Mouse (Mus musculus): Measurements from ENCODE around the gene Adh4. TPM values are rescaled to one million over a fixed set of nuclear protein-coding genes. Genes with fewer than 3 reads are reported as not detected.
"Not testable (repeated sequence)": the region's sequence is repeated elsewhere in the genome, so short reads cannot be mapped to it uniquely, and the experiment has no call there.

Adh4 gene
- polyA plus RNA-seq (2015; fragmentation: Nextera tagmentation; extraction: Ambion mirVana) = not detected in 2 replicates

DNA sequence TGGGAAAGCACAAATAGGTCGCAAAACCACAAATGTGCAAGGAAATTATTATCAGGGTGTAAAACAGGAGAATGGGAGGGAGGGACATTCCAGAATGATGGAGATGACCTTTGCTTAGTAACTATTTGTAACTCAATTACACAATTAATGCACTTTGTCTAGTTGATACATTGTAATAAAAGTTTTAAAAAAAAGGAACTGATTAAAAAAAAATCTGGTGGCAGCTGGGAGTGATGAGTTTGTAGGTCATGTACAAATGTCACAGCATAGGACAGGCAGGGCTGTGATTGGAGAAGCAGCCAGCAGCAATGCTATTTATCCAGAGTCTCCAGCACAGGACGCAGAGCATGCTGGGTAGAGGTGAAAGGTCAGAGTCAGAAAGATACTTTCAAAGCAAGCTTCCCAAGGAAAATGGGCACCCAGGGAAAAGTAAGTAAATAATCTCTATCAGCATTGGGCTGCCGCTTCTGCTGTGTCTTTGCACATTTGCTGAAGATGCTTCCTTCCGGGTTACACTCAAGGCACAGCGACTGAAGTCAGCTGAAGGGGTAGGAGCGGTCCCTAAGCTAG lies at the start of gene Adh4:
Gene Adh4 (plus strand): TSS at position 346 of the 570 bp plus-strand sequence.
- H3K4me3 ChIP-seq = no peak within 1 kb of the TSS
- WGBS = 81% methylated on average over 6 of the region's 6 CpGs
- no peaks in the 10 kb centered on the region for H3K4me1 ChIP-seq (replicated peaks)
- H3K27ac ChIP-seq = no peak within 1 kb of the TSS
- no peak within 1 kb of the TSS for H3K4me2 ChIP-seq
- no peaks in the 10 kb centered on the region for H3K9me3 ChIP-seq (replicated peaks)
- H3K36me3 ChIP-seq = no peaks in the 10 kb centered on the region
- no peaks in the 10 kb centered on the region for H3K27me3 ChIP-seq
- no peak for ATAC-seq (replicated peaks; ENCODE audit: insufficient number of reproducible peaks, insufficient read depth, low FRiP score, low read depth)
- H3K9ac ChIP-seq = no peak within 1 kb of the TSS

DNA sequence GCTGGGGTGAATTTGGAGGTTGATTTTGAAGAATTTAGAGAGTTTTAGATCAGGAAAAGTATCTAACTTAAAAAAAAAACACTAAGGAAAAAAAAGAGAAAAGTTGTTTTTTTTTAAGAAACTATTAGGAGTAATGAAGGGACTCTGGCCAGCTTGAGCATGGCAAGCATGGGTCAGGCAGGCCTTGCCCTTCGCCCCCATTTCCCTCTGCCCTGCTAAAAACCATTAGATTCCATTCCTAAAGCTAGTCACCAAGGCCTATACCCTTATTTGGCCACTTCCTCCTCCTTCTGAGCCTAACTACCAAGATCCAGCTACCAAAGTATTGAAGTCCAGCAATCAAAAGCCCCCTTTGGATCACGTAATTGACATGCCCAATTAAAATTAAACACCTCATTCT lies 49.1 kb upstream of the Adh4 start:
- Histone ChIP-seq H3K4me3 (no peak overlapping the region), H3K36me3 (no peaks in the 10 kb centered on the region), H3K27ac (no peak overlapping the region), H3K9me3 (replicated peaks) (no peaks in the 10 kb centered on the region), H3K9ac (no peak overlapping the region), H3K4me2 (no peak overlapping the region), H3K27me3 (no peaks in the 10 kb centered on the region), H3K4me1 (replicated peaks) (0 out of 2 replicates have a peak, but pooled peaks cover 3% of the 10 kb centered on the region)
- ATAC-seq (replicated peaks; ENCODE audit: insufficient number of reproducible peaks, insufficient read depth, low FRiP score, low read depth) = no peak
- WGBS = 82% methylated on average over 2 of the region's 2 CpGs

DNA sequence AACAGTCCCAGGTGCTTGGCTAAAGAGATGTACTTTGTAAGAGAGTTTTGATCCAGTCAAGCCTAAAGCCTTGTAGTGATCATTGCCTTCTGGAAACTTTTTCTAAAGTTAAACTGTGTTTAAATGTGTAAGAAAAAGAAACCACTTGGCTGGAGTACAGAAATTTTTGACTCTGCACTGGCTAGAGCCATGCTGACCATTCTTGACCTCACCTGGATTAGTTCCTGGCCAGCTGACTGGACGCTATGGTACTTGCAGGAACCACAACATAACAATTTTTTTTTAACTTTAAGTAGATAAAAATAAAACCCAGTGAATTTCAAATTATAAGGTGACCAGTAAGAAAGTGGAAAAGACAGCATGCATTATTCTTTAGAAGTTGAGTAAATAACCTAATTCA lies 45.7 kb upstream of the Adh4 start:
- Histone ChIP-seq H3K4me1 (replicated peaks) (0 out of 2 replicates have a peak, but pooled peaks cover 3% of the 10 kb centered on the region), H3K4me2 (no peak overlapping the region), H3K36me3 (no peaks in the 10 kb centered on the region), H3K9me3 (replicated peaks) (no peaks in the 10 kb centered on the region), H3K9ac (no peak overlapping the region), H3K27me3 (no peaks in the 10 kb centered on the region), H3K4me3 (no peak overlapping the region), H3K27ac (no peak overlapping the region)
- no peak for ATAC-seq (replicated peaks; ENCODE audit: insufficient number of reproducible peaks, insufficient read depth, low FRiP score, low read depth)
- whole genome bisulfite sequencing = 83% methylated on average over 1 of the region's 1 CpGs

DNA sequence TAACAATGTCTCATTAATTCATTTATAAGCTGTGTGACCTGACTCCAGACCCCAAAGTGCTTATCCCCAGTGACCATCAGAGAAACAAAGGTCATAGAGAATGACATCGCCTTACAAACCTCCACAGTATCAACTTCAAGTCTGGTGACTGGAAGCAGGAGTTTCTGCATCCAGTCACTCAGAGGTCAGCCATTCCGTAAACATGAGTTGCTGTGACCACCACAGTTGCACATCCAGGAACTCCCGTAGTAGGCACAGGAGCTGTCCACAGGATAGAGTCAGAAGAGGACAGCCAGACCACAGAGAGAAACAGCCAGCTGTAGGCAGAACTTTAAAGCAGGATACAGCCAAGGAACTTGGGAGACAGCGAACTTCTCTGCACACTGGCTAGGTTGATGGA lies 45.0 kb upstream of the Adh4 start:
- H3K9me3 ChIP-seq (replicated peaks); H3K27ac ChIP-seq; H3K4me2 ChIP-seq; H3K36me3 ChIP-seq; ATAC-seq (replicated peaks; ENCODE audit: insufficient number of reproducible peaks, insufficient read depth, low FRiP score, low read depth); H3K4me3 ChIP-seq; H3K27me3 ChIP-seq; H3K9ac ChIP-seq; H3K4me1 ChIP-seq (replicated peaks): not testable (repeated sequence)
- WGBS = 47% methylated on average over 4 of the region's 4 CpGs

DNA sequence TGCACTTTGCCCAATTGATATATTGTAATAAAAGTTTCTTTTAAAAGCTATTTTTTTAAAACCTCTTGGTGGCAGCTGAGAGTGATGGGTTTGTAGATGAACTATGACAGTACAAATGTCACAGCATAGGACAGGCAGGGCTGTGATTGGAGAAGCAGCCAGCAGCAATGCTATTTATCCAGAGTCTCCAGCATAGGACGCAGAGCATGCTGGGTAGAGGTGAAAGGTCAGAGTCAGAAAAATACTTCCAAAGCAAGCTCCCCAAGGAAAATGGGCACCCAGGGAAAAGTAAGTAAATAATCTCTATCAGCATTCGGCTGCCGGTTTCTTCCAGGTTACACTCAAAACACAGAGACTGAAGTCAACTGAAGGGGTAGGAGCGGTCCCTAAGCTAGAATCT lies 41.3 kb upstream of the Adh4 start:
- Histone ChIP-seq H3K4me3 (no peak overlapping the region), H3K27me3 (no peaks in the 10 kb centered on the region), H3K4me2 (no peak overlapping the region), H3K9me3 (replicated peaks) (no peaks in the 10 kb centered on the region), H3K4me1 (replicated peaks) (no peaks in the 10 kb centered on the region), H3K9ac (no peak overlapping the region), H3K36me3 (no peaks in the 10 kb centered on the region), H3K27ac (no peak overlapping the region)
- WGBS = 77% methylated on average over 4 of the region's 4 CpGs
- no peak for ATAC-seq (replicated peaks; ENCODE audit: insufficient number of reproducible peaks, insufficient read depth, low FRiP score, low read depth)

DNA sequence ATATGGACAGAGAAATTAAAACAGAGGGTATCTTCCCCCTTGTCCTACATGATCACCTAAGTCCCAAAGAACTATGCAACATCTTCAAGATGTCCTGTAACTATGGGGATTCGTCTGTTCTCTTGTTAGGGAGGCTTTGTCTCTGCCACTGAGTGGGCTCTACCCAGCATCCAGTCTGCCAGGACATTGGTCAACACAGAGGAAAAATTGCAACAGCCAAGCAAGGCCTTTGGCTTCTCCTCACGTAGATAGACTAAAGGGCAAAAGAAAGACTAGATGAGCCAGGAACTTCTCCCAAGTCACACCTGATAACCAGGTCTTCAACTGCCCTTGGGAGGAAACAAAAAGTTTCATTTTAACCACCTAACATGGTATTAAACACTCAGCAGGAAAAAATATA lies 40.1 kb upstream of the Adh4 start:
- no peak overlapping the region for H3K4me2 ChIP-seq
- no peak overlapping the region for H3K27ac ChIP-seq
- H3K36me3 ChIP-seq = no peaks in the 10 kb centered on the region
- no peak for ATAC-seq (replicated peaks; ENCODE audit: insufficient number of reproducible peaks, insufficient read depth, low FRiP score, low read depth)
- no peaks in the 10 kb centered on the region for H3K4me1 ChIP-seq (replicated peaks)
- 67% methylated on average over 2 of the region's 2 CpGs for WGBS
- H3K27me3 ChIP-seq = no peaks in the 10 kb centered on the region
- H3K9me3 ChIP-seq (replicated peaks) = no peaks in the 10 kb centered on the region
- no peak overlapping the region for H3K9ac ChIP-seq
- no peak overlapping the region for H3K4me3 ChIP-seq

DNA sequence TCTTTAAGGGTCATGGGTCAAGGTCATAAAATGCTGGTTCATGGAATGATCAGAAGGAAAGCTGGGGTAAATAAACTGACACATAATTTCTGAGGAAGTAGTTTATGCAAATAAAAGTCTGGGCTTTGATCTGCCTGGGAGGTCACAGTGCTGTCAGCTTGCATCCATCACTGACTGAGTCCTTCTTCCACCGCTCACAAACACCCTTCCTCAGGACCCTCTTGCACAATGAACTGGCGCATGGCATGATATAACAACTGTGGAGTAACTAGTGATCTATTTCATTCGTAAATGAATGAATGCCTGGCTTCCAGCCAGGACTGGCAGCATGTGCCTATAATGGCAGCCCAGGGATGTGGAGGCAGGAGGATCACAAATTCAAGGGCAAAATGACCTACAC lies 34.1 kb upstream of the Adh4 start:
- H3K9me3 ChIP-seq (replicated peaks) = no peaks in the 10 kb centered on the region
- no peak overlapping the region for H3K4me2 ChIP-seq
- ATAC-seq (replicated peaks; ENCODE audit: insufficient number of reproducible peaks, insufficient read depth, low FRiP score, low read depth) = no peak
- 46% methylated on average over 3 of the region's 3 CpGs for WGBS
- no peak overlapping the region for H3K9ac ChIP-seq
- no peaks in the 10 kb centered on the region for H3K36me3 ChIP-seq
- H3K4me3 ChIP-seq = no peak overlapping the region
- no peaks in the 10 kb centered on the region for H3K27me3 ChIP-seq
- no peaks in the 10 kb centered on the region for H3K4me1 ChIP-seq (replicated peaks)
- no peak overlapping the region for H3K27ac ChIP-seq

DNA sequence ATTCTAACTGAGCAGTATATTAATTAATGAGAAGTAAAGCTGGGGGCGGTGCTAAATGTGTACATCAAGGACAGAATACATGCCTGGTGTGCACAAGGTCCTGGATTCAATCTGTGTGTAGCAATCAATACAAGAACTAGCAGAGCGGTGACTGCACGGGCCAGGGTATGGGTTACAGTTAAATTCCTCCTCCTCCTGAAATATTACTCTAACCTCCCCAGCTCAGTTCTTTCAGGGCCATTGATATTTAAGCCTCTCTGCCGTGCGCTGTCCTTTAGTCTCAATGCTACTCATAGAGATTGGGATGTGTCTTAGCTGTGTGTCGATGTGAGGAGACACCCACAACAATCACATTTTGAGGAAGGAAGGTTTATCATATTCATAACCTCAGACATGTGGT lies 28.1 kb upstream of the Adh4 start:
- H3K36me3 ChIP-seq = no peaks in the 10 kb centered on the region
- ATAC-seq (replicated peaks; ENCODE audit: insufficient number of reproducible peaks, insufficient read depth, low FRiP score, low read depth) = no peak
- H3K27me3 ChIP-seq = no peaks in the 10 kb centered on the region
- H3K9me3 ChIP-seq (replicated peaks) = no peaks in the 10 kb centered on the region
- no peak overlapping the region for H3K27ac ChIP-seq
- 81% methylated on average over 6 of the region's 6 CpGs for WGBS
- H3K4me1 ChIP-seq (replicated peaks) = no peaks in the 10 kb centered on the region
- H3K4me2 ChIP-seq = no peak overlapping the region
- H3K9ac ChIP-seq = no peak overlapping the region
- no peak overlapping the region for H3K4me3 ChIP-seq

DNA sequence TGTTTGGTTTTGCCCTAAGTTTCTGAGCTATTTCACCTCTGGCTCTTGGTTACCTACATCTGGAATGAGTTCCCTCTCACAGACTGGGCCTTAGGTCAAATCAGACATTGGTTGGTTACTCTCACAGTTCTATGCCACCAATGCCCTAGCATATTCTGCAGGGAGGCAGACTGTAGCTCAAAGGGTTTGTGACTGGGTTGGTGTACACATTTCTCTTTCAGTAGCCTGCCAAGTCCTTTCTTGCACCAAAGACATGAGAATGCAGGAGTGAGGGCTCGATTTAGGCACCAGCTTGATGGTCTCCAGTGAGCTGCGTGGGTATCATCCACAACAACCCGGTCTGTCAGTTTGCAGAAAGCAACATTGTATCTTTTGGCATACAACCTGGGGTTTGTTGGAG lies 10.4 kb upstream of the Adh4 start:
- no peak overlapping the region for H3K9ac ChIP-seq
- H3K36me3 ChIP-seq = no peaks in the 10 kb centered on the region
- H3K4me2 ChIP-seq = no peak overlapping the region
- no peaks in the 10 kb centered on the region for H3K4me1 ChIP-seq (replicated peaks)
- H3K4me3 ChIP-seq = no peak overlapping the region
- no peak for ATAC-seq (replicated peaks; ENCODE audit: insufficient number of reproducible peaks, insufficient read depth, low FRiP score, low read depth)
- no peak overlapping the region for H3K27ac ChIP-seq
- 56% methylated on average over 3 of the region's 3 CpGs for WGBS
- H3K27me3 ChIP-seq = no peaks in the 10 kb centered on the region
- no peaks in the 10 kb centered on the region for H3K9me3 ChIP-seq (replicated peaks)

DNA sequence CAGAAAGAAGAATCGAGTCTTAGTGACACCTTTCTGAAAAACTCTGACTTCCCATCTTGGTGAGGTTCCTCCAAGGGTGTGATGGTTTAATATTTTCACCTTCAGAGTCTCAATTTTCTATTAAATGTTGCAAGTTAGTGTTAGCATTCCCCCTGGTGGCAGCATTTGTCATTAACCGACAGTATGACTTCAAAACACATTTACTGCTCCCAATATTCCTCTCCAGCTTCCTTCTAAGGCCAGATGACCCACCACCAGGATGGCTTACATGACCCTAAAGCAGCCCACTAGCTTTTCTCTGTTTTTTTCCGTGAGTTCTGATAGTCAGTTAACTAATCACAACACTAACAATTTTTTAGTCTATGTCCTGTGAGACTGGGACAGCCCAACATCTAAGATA lies 9.9 kb upstream of the Adh4 start:
- Histone ChIP-seq H3K27me3 (no peaks in the 10 kb centered on the region), H3K36me3 (no peaks in the 10 kb centered on the region), H3K27ac (no peak overlapping the region), H3K4me2 (no peak overlapping the region), H3K9ac (no peak overlapping the region), H3K4me3 (no peak overlapping the region), H3K9me3 (replicated peaks) (no peaks in the 10 kb centered on the region), H3K4me1 (replicated peaks) (no peaks in the 10 kb centered on the region)
- WGBS = 33% methylated on average over 3 of the region's 3 CpGs
- no peak for ATAC-seq (replicated peaks; ENCODE audit: insufficient number of reproducible peaks, insufficient read depth, low FRiP score, low read depth)

DNA sequence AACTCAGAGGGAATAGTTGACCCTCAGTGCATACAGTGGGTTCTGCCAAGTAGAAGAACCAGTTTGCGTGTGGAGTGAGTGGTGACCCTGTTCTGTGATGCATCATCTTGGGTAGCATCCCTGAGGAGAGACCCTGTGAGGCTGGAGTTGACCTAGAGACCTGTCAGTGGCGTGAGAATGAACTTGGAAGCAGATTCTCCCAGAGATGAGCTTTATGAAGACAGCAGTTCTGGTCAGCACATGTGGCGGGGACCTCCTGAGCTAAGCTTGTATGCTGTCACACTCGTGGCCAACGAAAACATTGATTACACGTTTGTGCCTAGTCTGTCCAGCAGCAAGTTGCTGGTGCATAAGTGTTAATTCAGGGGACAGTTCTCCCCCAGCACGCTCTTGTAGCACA lies 9.4 kb upstream of the Adh4 start:
- no peak for ATAC-seq (replicated peaks; ENCODE audit: insufficient number of reproducible peaks, insufficient read depth, low FRiP score, low read depth)
- Histone ChIP-seq H3K27me3 (no peaks in the 10 kb centered on the region), H3K9ac (no peak overlapping the region), H3K4me3 (no peak overlapping the region), H3K9me3 (replicated peaks) (no peaks in the 10 kb centered on the region), H3K27ac (no peak overlapping the region), H3K36me3 (no peaks in the 10 kb centered on the region), H3K4me1 (replicated peaks) (no peaks in the 10 kb centered on the region), H3K4me2 (no peak overlapping the region)
- 67% methylated on average over 7 of the region's 7 CpGs for WGBS

DNA sequence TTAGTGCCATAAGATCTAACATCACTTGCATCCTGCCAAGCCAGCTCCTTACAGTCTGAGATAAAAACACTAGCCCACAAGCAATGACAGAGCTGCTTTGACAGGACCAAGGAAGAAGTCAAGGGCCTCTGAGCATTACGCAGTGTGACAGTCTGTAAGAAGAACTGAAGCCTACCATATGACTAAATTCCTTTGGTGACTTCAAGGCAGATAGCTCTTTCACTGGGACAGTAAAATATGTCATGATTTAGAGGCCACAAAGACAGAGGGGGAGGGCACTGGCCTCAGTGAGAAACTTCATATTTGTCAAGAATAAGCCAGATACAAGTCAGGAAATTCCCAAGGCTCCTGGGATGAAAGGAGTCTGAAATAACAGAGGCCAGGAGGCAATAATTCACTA lies 7.3 kb upstream of the Adh4 start:
- Histone ChIP-seq H3K36me3 (no peaks in the 10 kb centered on the region), H3K27me3 (no peaks in the 10 kb centered on the region), H3K9ac (no peak overlapping the region), H3K4me3 (no peak overlapping the region), H3K4me1 (replicated peaks) (no peaks in the 10 kb centered on the region), H3K9me3 (replicated peaks) (no peaks in the 10 kb centered on the region), H3K4me2 (no peak overlapping the region), H3K27ac (no peak overlapping the region)
- no peak for ATAC-seq (replicated peaks; ENCODE audit: insufficient number of reproducible peaks, insufficient read depth, low FRiP score, low read depth)
- WGBS = 78% methylated on average over 1 of the region's 1 CpGs
